Mouse (Mus musculus) cerebellum, adult 11-12 months (tissue): ENCODE data around the gene Mark4.

ENCODE experiments used
- DNase-seq: peaks from one replicate; pipeline ENCODE4 v3.0.0; 2022

Gene Mark4

DNA sequence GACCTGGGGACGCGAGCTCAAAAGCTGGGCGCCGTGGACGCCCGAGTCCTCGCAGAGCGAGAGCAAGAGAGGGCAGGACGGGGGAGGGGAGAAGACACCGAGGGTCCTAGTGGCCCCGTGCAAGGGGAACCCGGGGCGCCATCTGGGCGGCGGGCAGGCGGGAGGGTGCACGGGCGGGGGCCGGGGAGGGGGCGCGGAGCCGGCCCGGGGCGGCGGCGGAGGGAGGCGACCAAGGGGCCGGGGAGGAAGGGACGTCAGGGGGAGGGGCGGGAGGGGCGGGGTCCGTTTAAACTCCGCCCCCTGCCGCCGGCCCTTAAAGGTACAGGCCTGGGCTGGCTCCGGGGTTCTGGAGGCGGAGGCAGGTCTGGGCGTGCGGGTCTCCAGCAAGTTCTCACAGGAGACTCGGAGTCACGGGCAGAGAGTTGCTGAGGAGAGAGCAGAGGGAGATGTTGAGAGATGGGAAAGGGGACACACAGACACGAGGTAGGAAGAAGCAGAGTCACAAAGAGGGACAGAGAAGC is at the start of gene Mark4:
Gene Mark4 (minus strand): TSS at position 231 of the 521 bp plus-strand sequence.
- peak; percentile 73 for DNase-seq

DNA sequence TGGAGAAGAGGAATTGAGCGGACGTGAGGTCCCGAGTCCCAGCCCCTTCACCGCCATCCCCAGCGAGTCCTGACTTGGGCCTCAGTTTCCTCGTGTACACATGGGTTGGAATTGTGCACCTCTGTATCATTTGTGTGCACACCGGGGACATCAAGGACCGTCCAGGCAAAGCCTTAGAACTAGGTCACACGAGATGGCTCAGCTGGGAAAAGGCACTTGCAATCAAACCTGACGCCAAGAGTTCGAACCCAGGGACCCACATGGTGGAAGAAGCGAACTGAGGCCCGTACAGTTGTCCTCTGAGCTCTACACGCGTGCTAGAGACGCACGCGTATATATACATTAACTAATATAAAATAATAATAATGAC is 49.0 kb upstream of the Mark4 start:
- DNase-seq, result no peak

DNA sequence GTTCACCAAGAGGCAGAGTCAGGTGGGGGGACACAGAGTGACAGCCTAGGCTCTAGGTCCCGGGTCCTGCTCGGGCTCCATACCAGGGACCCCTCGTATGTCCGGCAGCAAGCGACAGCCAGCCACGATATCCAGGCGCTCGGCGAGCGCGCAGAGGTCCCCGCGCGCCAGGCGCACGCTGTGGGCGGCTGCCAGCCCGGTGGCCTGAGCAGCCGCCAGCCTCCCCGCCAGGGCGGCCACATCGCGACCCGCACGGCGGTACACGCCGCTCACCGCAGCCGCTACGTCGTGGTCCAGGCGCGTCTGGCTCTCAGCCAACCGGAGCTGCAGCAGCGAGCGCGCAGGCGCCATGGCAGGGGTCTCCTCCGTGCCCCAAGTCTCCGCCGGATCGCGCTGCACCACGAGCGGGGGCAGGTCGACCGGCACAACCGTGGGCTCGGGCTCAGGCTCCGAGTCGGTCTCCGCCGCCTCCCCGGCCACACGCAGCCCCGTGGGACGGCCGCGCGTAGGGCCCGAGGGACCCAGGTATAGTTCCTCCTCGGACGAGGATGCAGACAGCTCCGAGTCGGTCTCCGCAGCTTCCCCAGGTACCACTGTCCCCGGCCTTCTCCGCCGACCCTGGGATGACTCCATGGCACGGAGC is 48.5 kb upstream of the Mark4 start:
- peak; percentile 57 for DNase-seq

GRCm38 (mm10) chr7:19506326-19506725 is 47.7 kb upstream of the Mark4 start:
- DNase-seq, result no peak

DNA sequence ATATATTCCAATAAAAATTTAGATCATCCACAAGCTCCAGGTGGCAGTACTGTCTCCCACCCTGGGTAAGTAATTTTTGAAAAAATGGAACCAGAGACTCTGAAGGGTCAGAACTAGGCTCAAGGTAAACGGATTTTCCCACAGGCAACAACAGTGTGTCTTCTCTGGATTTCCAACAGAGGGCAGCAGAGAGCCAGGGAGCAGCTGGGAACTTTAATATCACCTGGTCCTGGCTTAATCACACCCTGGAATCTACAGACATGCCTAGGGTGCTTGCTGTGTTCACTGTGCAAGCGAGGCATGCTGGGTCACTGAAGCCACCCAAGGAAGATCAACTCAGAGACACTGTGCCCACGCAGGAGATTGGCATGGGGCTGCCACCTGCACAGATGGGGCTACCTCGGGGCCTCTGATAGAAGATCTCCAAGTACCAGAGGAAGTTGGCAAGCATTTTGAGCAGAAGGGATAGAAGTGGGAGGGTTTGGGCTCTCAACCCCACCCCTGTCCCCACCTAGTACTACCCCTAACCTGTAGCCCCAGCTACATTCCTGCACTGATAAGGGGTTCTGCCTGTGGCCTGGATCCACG is 45.0 kb upstream of the Mark4 start:
- DNase-seq, result peak; percentile 58

DNA sequence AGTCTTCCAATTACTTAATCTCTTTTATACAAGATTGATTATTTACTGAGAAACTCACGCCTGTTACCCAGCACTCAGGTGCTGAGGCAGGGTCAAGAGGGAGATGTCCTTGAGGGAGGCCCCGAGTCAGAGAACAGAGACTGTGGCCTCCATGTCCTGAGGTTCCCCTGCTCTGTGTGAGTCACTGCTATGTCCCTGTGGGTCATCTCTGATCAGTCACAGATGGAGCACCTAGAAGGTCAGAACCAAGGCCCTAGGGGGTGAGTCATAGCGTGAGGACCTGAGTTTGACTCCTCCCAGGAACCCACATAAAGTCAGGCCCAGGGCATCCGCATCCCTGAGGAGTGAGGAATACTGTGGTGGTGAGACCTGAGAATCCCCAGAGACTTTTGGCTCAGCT is 43.0 kb upstream of the Mark4 start:
- no peak for DNase-seq

DNA sequence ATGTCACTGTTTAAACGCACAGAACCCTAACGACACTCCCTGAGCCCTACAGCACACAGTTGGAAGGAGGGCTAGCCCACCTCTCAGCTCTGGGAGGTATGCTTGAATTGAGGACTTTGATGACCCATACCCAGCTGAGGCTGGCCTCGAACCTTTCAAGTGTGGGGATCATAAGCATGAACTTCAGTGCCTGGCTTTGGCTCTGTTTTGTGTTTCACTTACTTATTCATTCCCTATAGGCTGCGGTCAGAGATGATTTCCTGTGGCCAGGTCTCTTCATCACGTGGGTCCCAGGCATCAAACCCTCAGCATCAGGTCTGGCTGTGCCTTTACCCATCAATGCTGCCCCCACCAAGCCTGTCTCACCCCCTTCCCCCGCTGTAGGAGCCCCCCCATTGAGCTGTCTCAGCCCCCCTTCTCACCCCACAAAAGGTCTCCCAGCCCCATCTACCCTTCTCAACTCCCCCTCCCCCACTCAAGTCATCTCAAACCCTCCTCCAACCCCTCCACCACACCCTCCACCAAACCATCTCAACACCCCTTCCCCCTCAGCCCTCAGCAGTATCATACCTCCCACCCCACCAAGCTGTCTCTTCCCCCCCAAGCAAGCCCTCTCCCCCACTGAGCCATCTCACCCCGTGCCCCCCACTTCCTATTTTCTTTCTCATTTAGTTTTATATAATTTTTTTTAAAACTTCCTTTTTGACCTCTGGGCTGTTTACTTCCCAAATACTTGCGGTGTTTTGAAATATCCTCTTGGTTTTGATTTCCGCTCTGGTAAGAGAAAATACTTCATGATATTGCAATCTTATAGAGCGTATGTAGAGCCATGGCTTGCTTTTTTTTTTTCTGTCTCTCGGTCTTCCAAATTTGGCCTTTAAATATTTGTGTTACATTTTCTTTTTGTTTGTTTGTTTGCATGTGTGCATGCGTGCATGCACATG is 42.1 kb upstream of the Mark4 start:
- no peak for DNase-seq

DNA sequence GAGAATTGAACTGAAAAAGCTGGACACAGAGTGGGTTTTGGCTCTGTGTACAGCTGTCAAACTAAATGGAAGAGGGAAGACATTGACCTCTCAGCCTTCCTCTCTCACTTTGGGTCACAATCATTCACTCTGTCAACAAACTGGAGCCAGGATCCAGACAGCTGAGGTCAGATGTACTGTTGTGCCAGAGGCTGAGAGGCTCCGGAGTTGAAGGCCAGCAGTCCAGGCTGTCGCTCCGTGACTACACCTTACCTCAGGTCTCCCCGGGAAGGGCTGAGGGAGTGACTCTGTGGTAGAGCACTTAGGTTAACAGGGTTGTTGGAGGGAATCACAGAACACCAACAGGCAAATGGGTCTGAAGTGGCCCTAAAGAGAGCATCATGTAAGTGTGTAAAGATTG is 39.7 kb upstream of the Mark4 start:
- DNase-seq, result no peak

DNA sequence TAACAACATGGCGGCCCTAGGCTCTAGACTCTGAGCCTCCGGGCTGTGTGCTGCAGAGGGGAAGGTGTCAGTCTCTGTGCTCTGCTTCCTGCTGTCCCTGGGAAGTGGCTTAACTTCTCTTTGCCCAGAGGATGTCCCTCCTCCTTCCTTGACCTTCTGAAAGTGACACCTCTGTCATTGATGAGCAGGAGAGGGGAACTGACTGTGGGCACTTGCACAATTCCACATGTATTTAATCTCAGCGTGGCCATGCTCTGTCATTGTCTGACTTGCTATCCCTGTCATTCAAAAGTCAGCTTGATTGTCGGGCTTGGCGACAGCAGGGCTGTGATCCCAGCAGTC is 37.6 kb upstream of the Mark4 start:
- no peak for DNase-seq

DNA sequence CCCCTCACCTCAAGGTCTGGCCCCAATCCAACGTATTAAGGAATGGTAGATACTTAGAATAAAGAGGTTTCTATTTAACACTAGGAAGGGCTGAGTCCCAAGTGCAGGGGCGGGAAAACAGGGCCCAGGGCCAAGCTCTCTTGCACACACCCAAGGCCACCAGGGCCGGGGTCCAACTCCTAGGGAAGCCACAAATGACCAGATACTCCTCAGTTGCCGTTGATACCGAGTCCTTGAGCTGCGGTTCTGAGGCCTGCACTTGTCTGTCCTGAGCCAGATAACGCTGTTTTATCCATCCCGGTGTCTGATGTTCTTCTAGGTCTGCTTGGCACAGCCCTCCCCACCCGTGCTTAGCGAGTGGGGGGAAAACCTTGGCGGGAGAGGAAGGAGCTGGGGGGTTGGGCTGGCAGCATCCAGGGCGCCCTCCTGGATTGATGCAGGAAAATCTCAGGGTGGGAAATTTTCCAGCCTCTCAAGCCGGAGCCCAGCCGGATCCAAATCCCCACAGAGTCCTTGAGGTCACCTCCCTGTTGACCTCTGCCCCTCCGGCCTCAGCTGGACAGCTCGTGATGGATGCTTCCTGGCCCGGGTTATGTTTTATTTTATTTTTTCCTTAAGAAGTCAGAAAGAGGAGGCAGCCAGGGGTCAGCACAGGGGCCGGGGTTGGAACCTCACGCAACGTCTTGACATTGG is 37.0 kb upstream of the Mark4 start:
- DNase-seq, result no peak

- no peak for DNase-seq
Observed at GRCm38 (mm10) chr7:19494751-19495474, 36.3 kb upstream of the Mark4 start.

- no peak for DNase-seq
Observed at GRCm38 (mm10) chr7:19491731-19492130, 33.1 kb upstream of the Mark4 start.

DNA sequence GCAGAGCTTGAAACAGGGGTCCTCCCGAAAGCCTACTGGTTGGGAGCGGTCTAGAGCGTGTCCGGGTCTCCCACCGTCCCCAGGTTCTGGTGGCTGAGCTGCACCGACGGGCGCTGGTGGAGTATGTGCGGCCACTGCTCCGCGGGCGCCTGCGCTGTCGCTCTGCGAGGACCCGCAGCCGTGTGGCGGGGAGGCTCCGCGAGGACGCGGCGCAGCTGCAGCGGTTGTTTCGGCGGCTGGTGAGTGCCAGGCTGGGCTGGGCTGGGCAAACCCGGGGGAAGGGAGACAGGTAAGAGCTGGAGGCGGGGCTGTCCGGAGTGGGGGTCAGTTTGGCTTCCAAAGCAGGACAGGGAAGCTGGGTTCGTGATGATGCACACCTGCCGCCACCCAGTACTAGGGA is 30.9 kb upstream of the Mark4 start:
- no peak for DNase-seq

GRCm38 (mm10) chr7:19486549-19486948 is 27.9 kb upstream of the Mark4 start:
- no peak for DNase-seq

GRCm38 (mm10) chr7:19485488-19485887 is 26.9 kb upstream of the Mark4 start:
- DNase-seq, result no peak

- no peak for DNase-seq
Observed at GRCm38 (mm10) chr7:19483281-19483680, 24.7 kb upstream of the Mark4 start.

DNA sequence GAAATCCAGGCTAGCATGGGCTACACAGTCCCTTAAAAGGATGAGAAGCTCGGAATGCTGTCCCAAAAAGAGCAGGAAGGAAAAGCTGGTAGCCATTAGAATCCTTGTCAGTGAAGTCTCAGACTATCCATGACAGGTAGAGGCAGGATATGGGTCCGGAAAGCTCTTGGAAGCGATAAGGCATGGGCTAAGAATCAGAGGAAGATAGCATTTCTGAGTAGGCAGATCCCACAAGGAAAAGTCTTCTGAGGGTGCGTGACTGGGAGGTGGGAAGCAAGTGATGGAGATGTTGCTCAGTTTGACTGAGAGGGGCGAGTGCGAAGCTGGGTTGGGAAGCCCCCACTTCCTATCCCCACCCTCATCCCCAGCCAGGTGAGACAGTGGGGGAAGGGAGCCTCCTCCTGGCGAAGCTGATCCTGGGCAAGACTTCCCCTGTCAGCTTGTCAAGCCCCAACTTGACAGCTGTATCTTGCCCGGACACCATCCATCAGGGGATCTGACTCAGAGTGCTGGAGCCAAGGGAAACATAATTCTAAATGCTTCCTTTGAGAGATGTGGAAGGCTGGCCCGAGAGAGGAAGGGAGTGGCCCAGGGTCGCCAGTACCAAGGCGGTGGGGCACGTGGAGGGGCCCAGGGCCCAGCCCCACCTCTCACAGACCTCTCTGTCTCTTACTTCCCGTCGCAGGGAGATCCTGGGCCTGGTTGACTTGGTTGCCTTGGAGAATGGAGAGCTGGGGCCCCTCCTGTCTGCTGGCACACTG is 19.2 kb upstream of the Mark4 start:
- no peak for DNase-seq

DNA sequence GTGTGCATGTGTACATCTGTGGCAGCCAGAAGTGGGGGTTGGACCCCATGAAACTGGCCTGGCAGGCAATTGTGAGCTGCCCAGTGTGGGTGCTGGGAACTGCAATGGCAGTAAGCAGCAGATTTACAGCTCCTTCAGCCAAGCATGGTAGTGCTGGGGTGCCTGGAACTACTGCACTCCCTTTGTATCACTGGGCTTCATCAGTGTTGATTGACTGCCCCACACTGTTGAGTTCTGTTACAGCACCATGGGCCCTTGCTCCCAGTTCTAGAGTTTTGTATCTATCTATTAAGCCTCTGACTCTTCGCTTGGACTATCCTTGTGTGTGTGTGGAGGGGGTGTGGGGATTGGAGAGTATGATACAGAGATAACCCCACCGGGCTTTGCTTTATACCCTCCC is 18.5 kb upstream of the Mark4 start:
- DNase-seq, result no peak

GRCm38 (mm10) chr7:19473875-19474443 is 15.3 kb upstream of the Mark4 start:
- peak; percentile 69 for DNase-seq

- DNase-seq, result no peak
Observed at GRCm38 (mm10) chr7:19472403-19472802, 13.8 kb upstream of the Mark4 start.

GRCm38 (mm10) chr7:19470308-19470707 is 11.7 kb upstream of the Mark4 start:
- DNase-seq, result no peak
